Comparison of ENCODE assay signal across 8 mouse cellular contexts in genomic region chr11:54786858-54787487, GRCm38 (mm10). TPM values are rescaled to one million over a fixed set of nuclear protein-coding genes. Genes with fewer than 3 reads are reported as not detected.
DNase-seq lines count a peak whose midpoint lies in the region; ATAC-seq and TF ChIP-seq lines count a peak whose summit lies in the region.

No protein-coding gene starts in this region.

- peaks cover 2 to 4% of the 10 kb centered on the region in 2 experiments; a peak in 3 of 4 replicates for H3K4me1 ChIP-seq in ES-E14 (ENCODE audit: control insufficient read depth in 2 of 2, insufficient read depth in 2 of 2, low read length in 2 of 2, poor library complexity in 1 of 2)
- peaks cover 13% of the 10 kb centered on the region for H3K4me1 ChIP-seq in forebrain, embryonic 16.5 days (replicated peaks; ENCODE audit: control insufficient read depth, insufficient read depth, low read length)

- in situ Hi-C loops in ES-E14 (cut with MboI; ENCODE audit: low sequenced_read_pairs in 2 of 2, unreplicated experiment in 2 of 2) = no loop called here

- ATAC-seq in forebrain, embryonic 16.5 days = peak; percentile 43

- no peak for DNase-seq in ES-E14 (ENCODE audit: low read depth, low spot score)
- peak; percentile 20 for DNase-seq in brain, embryonic 18.5 days (ENCODE audit: low read depth, low spot score)
- DNase-seq in heart, postnatal 36 days = peak; percentile 63 to 80
- DNase-seq in layer of hippocampus, adult 8-10 months (ENCODE audit: low spot score in 2 of 2) = peak; percentile 40 to 47
- peak; percentile 53 for DNase-seq in lung, postnatal 25 days (ENCODE audit: low spot score)
- DNase-seq in ovary, postnatal 36 days (ENCODE audit: low spot score) = peak; percentile 66
- DNase-seq in urinary bladder, adult 2 months (ENCODE audit: low spot score) = peak; percentile 58

- peak overlapping the region; percentile 65 for H3K27ac ChIP-seq in ES-E14 (ENCODE audit: insufficient read depth, low read depth, low read length, poor library complexity, severe bottlenecking)
- peak overlapping the region; percentile 99 for H3K27ac ChIP-seq in forebrain, embryonic 16.5 days (ENCODE audit: low read length)

- peak overlapping the region; percentile 77 for H3K4me2 ChIP-seq in forebrain, embryonic 16.5 days (ENCODE audit: low read length)

- intact Hi-C loops in heart, postnatal 36 days (cut with DNase I) = loop anchor here (2.0 kb wide), 1 partner anchor 74 kb away; the partner anchor contains the start of gene Lyrm7

- H3K9ac ChIP-seq in ES-E14 (ENCODE audit: insufficient read depth, low read depth, low read length, poor library complexity, severe bottlenecking) = peak overlapping the region; percentile 91
- H3K9ac ChIP-seq in forebrain, embryonic 16.5 days (replicated peaks; ENCODE audit: low read depth, low read length) = peak overlapping the region; percentile 99

- H3K36me3 ChIP-seq in ES-E14 (ENCODE audit: control insufficient read depth, insufficient read depth, low read length, poor library complexity, severe bottlenecking) = no peaks in the 10 kb centered on the region
- no peaks in the 10 kb centered on the region for H3K36me3 ChIP-seq in forebrain, embryonic 16.5 days (ENCODE audit: control insufficient read depth, insufficient read depth)

- no peaks in the 10 kb centered on the region for H3K27me3 ChIP-seq in forebrain, embryonic 16.5 days (replicated peaks; ENCODE audit: control insufficient read depth, insufficient read depth, low read length)

- H3K9me3 ChIP-seq in ES-E14 (ENCODE audit: control insufficient read depth, insufficient read depth, low read depth, low read length) = no peaks in the 10 kb centered on the region
- no peaks in the 10 kb centered on the region for H3K9me3 ChIP-seq in forebrain, embryonic 16.5 days (ENCODE audit: control insufficient read depth, low read length)

- H3K4me3 ChIP-seq in ES-E14 (ENCODE audit: insufficient read depth in 1 of 2, low read depth in 1 of 2, low read length in 2 of 2, poor library complexity in 1 of 2, severe bottlenecking in 1 of 2) = peak overlapping the region; percentile 88 to 97
- peak overlapping the region; percentile 99 for H3K4me3 ChIP-seq in forebrain, embryonic 16.5 days (replicated peaks; ENCODE audit: low read length)

- WGBS in forebrain, embryonic 16.5 days = under 1% methylated on average over 53 of the region's 54 CpGs

TF ChIP-seq in ES-E14, 5 proteins besides CTCF, POLR2A, EP300 and RAD21:
- TF ChIP-seq CHD2 (IDR thresholded peaks at IDR 0.05; ENCODE audit: low read depth, low read length) (no peak), MAFK (IDR thresholded peaks at IDR 0.05; ENCODE audit: insufficient read depth, low read depth, low read length) (no peak)
TF ChIP-seq in ES-E14: peak in this region for 0.

RNA-seq across cellular contexts. Expression of gene Cdc42se2, which starts 0.5 kb away (rescaled TPM):
- total RNA-seq in ES-E14 (2012; rRNA removed) = 34.4 and 53.8 TPM in 2 replicates
- polyA plus RNA-seq in forebrain, embryonic 16.5 days (2015; fragmentation: Nextera tagmentation; extraction: Ambion mirVana) = 184 and 205 TPM in 2 replicates
- total RNA-seq in heart, postnatal 36 days (2021) = 10 to 100 TPM; 24.8 to 26.8 TPM
- total RNA-seq in layer of hippocampus, adult 8-10 months (2022) = 100 to 1,000 TPM; 125 to 130 (median 128) TPM
- polyA plus RNA-seq in urinary bladder, adult 2 months (2012; rRNA removed) = 23.9 and 26.4 TPM in 2 replicates
